Mouse (Mus musculus): Measurements from ENCODE around the gene Ahcyl1. TPM values are rescaled to one million over a fixed set of nuclear protein-coding genes. Genes with fewer than 3 reads are reported as not detected.
A peak's percentile ranks its signal among the peaks of the same experiment; 100 is the strongest.

Ahcyl1 gene
- total RNA-seq, 2 experiments from 2014 or later, result 30.0 to 33.0 TPM

DNA sequence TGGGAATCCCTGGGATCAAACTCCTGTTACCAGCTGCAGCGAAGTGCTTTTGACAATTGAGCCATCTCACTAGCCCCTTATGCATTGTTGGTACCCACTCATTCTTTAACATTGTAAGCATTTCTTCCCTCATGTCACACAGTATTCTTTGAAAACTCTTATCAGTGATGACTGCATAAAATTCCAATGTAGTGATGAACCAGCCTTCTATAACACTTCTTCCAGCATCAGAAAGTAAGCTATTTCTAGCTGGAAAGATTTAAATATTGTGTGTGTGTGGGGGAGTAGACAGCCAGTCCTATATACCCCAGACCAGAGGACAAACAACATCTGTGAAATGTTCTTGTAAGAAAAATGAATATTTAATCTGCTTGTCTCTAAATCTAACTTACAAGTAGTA lies 37.0 kb upstream of the Ahcyl1 start:
- Histone ChIP-seq H3K4me3 (no peak overlapping the region), H3K27ac (no peak overlapping the region)
- no peak for TF ChIP-seq CTCF (IDR thresholded peaks at IDR 0.05)
- intact Hi-C loops (cut with DNase I), result no loop called here
- no peak for DNase-seq

DNA sequence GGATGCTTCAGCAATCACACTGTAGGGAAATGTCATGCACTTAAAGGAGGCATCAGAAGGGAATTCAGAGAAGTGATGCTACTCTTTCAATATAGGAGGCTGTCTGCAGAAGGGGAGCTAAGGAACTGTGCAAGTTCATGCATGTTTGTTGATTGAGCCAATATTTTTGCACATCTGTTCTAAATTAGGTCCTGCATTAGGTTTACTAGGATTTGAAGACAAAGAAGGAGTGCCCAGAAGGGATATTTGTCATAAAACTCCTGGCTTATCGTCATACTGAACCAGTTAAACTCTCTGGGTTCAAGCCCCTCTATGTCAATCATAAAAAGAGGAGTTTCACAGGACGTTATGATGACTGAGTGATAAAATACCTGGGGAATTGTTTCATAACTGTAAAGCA lies 33.9 kb upstream of the Ahcyl1 start:
- TF ChIP-seq CTCF (IDR thresholded peaks at IDR 0.05), result no peak
- no peak overlapping the region for H3K4me3 ChIP-seq
- no peak overlapping the region for H3K27ac ChIP-seq
- intact Hi-C loops (cut with DNase I), result no loop called here
- DNase-seq, result no peak

DNA sequence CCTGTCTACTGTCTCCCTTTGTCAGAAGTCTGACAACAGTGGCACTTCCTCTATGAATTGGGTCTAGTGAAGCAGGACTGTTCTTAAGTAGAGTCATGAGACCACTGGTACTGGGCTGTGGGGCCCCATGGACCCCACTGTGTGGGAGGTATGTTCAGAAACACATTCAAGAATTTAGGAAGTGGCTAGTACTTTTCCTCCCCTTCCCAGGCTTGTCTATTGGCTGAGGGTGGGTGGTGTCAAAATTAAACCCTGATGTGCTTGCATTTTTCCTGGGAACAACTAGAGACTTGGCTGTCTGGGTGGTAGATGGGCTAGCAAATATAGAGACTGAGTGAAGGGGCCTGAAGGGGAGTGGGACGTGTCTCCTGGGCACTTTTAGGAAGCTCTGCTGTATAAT lies 32.1 kb upstream of the Ahcyl1 start:
- no peak overlapping the region for H3K4me3 ChIP-seq
- TF ChIP-seq CTCF (IDR thresholded peaks at IDR 0.05), result no peak
- intact Hi-C loops (cut with DNase I), result no loop called here
- no peak overlapping the region for H3K27ac ChIP-seq
- DNase-seq, result no peak

DNA sequence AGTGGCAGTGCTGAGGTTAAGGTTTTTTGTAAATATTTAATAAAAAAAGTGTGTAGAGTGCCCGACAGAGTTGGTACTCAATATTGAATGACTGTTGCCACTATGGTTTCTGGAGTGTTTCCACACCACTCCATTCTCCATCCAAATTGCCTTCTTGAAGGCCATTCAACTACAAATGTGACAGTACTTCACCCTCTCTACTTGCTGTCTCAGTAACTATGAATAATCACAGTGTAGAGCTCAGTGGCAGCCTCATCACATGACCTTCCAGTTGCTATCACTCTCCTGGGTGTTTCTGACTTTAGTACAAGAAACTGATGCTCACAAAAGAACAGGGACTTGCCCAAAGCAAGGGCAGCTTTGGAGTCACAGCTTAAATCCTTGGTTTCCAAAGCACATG lies 19.6 kb upstream of the Ahcyl1 start:
- no peak for DNase-seq
- no peak overlapping the region for H3K27ac ChIP-seq
- TF ChIP-seq CTCF (IDR thresholded peaks at IDR 0.05), result no peak
- H3K4me3 ChIP-seq, result no peak overlapping the region
- intact Hi-C loops (cut with DNase I), result no loop called here

DNA sequence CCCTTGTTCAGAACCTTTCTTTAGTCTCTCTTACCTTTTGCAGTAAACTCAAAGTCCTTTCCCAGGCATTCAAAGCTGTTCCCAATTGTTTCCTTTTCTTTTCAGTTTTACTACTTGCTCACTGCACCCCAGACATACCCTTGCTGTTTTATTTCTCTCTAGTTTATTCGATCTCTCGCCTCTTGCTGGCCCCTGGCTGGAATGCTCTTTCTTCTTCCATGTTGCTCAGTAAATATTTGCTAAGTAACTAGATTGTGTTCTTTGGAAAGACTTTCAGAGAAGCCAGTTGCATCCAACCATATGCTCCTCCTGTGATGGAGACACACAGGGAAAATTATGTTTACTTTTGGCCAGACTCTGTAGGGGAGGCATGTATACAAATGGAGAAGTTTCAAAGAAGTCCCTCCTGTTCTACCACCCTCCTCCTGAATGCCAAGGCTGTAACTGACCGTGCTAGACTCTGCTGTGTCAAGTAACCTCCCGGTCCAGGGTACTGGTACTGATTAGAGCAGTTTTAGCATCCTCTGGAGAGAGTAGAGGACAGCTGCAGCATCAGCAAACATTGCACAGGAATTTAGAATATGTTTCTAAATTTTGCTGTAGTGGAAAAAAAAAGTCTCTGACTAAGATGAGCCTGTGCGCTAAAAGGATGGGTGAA lies 18.0 kb upstream of the Ahcyl1 start:
- H3K4me3 ChIP-seq, result no peak overlapping the region
- no peak for TF ChIP-seq CTCF (IDR thresholded peaks at IDR 0.05)
- no peak for DNase-seq
- no peak overlapping the region for H3K27ac ChIP-seq
- intact Hi-C loops (cut with DNase I), result no loop called here

DNA sequence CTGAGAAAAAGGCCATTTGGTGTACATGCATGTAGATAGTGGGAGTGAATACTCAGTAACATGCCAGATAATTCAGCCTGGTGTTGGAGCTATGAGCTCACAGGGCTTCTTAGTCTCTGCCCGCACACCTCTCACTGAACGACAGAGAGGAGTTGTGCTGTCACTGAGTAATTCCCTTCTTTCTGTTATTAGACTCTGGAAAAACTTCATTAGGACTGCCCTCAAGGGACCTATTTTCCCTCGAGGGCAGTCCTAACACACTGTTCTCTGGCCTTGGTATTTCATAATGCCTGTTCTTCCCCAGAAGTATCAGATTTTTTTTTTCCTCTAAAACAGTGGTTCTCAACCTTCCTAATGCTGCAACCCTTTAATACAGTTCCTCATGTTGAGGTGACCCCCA lies 15.7 kb upstream of the Ahcyl1 start:
- intact Hi-C loops (cut with DNase I), result no loop called here

DNA sequence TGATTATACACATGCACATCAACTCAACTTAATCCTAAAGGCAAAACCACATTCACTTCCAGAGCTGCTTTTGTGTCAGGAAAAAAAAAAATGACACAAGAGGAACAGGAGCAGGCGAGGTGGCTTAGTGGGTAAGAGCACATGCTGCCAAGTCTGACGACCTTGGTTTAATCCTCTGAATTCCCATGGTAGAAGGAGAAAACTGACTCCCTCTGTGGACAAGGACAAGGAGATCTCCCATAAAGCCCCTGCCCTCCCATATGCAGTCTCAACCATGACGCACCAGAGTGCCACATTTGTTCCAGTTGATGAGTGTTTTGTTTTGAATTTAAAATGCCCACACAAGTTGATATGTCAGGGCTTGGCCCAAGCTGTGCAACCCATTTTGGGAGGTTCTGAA lies 12.8 kb upstream of the Ahcyl1 start:
- intact Hi-C loops (cut with DNase I), result no loop called here
- no peak overlapping the region for H3K4me3 ChIP-seq
- DNase-seq, result no peak
- H3K27ac ChIP-seq, result no peak overlapping the region
- no peak for TF ChIP-seq CTCF (IDR thresholded peaks at IDR 0.05)

More for the DNA sequence above, 15.7 kb upstream of the Ahcyl1 start:
- no peak overlapping the region for H3K4me3 ChIP-seq
- DNase-seq, result no peak
- no peak overlapping the region for H3K27ac ChIP-seq
- TF ChIP-seq CTCF (IDR thresholded peaks at IDR 0.05), result no peak

DNA sequence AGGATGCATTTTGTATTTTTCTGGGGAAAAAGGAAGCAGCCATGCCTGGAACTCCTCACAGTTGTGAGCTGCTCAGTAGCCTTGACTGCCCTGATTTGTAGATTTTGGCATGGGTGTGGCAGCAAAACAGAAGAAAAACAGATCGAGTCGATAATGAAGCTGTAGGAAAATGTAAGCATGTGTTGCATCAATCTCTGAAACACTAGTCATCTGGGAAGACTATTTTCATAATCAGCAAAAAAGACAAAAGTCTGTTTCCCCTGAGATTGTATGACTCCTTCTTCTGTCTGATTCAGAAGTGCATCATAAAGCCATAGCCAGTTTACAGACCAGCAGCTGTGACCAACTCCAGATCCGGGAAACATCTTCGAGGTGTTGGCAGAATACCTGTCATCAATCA lies 10.9 kb upstream of the Ahcyl1 start:
- intact Hi-C loops (cut with DNase I), result no loop called here
- Histone ChIP-seq H3K4me3 (no peak overlapping the region), H3K27ac (peak overlapping the region; percentile 48; the same call in 1 of the 2 replicates)
- no peak for DNase-seq
- no peak for TF ChIP-seq CTCF (IDR thresholded peaks at IDR 0.05)

DNA sequence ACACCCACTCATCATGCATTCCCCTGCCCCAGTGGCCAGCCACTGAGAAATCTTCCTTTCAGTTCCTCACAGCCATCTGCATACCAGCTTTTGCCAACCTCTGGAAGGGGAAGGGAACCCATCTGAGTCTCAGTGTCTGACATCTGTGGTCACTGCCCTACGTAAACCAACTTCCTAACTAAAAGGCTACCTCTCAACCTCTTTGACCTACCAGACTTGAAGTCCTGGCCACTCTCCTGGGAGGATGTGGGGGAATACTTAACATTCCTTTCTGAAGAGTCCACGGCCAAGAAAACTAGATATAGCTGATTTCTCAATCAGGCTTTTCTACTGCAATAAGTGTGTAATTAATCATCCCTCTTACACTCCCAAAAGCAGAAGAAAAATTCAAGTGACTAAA lies 9.8 kb upstream of the Ahcyl1 start:
- DNase-seq, result no peak
- H3K4me3 ChIP-seq, result no peak overlapping the region
- no peak for TF ChIP-seq CTCF (IDR thresholded peaks at IDR 0.05)
- intact Hi-C loops (cut with DNase I), result no loop called here
- peak overlapping the region; percentile 84 for H3K27ac ChIP-seq

DNA sequence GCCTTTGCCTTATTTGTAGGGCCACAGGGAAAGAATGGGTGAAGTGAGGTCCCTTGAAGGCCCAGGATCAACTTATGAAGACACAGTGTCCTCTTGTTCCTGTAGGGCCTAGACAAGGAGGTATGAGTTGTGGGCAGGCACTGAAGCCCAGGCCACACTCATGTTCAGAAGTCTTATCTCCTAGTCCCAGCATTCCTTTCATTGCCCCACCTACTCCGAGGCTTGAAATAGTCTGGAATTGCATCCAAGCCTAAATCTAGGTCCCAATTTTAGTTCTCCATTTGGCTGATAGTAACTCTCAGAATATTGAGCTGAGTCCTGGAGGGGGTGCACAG lies 8.0 kb upstream of the Ahcyl1 start:
- DNase-seq, result peak; percentile 21
- intact Hi-C loops (cut with DNase I), result no loop called here

DNA sequence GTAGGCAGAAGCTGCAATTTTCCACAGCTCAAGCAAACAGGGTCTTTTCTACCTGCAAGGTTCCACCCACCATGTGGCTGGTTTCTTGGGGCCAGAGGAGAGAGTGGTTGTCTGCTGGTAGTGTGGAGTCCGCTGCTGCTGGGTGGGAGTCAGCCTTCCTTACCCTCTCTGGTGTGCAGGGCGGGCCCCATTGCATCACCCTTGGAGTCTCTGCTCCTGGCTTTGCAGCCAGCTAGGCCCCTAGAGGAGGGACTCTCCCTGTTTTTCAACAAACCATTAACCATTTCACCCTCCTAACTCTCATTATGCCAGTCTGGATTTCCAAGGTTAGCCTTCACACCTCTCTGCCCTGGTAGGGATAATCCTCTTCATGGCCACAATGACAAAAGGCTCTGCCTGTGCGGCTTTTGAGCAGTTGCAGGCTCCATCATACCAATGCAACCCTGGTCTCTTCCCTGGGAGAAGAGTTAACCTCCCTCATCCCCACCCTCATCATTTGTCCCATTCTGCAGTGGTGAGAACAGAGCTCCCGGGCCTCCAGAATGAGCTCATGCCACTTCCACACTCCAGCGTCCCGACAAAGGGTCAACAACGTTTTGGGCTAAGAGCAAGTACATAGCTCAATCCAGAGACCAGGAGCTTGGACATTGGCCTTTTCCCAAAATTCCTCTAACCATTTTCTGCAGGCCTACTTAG lies 7.5 kb upstream of the Ahcyl1 start:
- peak overlapping the region; percentile 84 for H3K27ac ChIP-seq
- peak overlapping the region; percentile 39 for H3K4me3 ChIP-seq
- no peak for TF ChIP-seq CTCF (IDR thresholded peaks at IDR 0.05)
- intact Hi-C loops (cut with DNase I), result no loop called here
- peak; percentile 85 for DNase-seq

More for the DNA sequence above, 8.0 kb upstream of the Ahcyl1 start:
- H3K27ac ChIP-seq, result peak overlapping the region; percentile 84
- H3K4me3 ChIP-seq, result no peak overlapping the region
- no peak for TF ChIP-seq CTCF (IDR thresholded peaks at IDR 0.05)

DNA sequence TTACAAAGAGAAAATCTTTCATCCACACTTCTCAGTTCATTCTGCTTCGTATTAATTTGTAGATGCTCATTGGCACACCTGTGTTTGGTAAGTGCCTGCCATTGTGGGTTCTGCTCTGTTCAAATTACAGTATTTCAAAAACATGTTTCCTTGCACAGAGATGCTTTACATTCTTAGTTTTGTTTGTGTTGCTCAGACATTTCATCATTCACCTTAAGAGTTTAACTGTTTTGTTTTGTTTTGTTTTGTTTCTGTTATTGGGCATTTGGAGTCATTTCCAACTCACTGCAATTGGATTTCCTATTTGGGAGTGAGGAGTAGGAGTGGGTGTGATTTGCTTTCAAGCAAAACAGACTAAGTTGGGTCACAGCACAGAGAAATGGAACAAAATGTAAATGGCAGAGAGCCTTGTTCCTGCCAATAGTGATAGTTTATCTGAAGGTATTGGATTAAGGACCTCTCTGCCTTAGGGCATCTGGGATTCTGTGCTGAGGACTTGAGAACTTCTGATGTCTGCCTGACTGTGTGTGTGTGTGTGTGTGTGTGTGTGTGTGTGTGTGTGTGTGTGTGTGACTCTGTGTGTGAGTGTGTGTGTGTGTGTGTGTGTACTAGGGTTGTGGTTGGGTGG lies 5.5 kb upstream of the Ahcyl1 start:
- no peak for DNase-seq
- TF ChIP-seq CTCF (IDR thresholded peaks at IDR 0.05), result no peak
- peak overlapping the region; percentile 31; the same call in 1 of the 2 replicates for H3K27ac ChIP-seq
- no peak overlapping the region for H3K4me3 ChIP-seq
- intact Hi-C loops (cut with DNase I), result no loop called here

DNA sequence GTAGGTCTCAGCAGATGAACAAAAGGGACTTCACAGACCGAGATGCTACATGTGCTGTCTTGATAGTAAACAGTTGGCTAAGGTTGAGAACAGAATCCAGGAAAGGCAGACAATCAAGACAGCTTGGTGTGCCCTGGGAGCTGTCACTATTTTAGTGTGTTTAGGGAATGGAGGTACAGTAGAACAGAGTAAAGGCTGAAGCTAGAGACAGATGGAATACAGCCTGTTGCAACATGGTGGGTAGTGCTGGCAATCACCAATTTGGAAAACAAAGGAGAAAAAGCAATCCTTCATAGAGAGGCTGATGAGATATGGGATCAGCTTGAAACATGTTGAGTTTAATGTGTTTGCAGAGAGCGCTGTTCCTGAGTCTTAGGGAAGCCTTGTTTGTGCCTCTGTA lies 4.3 kb upstream of the Ahcyl1 start:
- H3K27ac ChIP-seq, result no peak overlapping the region

More for the DNA sequence above, 4.3 kb upstream of the Ahcyl1 start:
- DNase-seq, result no peak
- no peak for TF ChIP-seq CTCF (IDR thresholded peaks at IDR 0.05)
- intact Hi-C loops (cut with DNase I), result no loop called here
- H3K4me3 ChIP-seq, result no peak overlapping the region

Measured in gastrocnemius, adult 2 months (tissue).